Mouse (Mus musculus): ENCODE data around the gene Gm7029. TPM values are rescaled to one million over a fixed set of nuclear protein-coding genes. Genes with fewer than 3 reads are reported as not detected.

Gm7029 gene
- total RNA-seq, 2 experiments from 2014 or later: not detected

DNA sequence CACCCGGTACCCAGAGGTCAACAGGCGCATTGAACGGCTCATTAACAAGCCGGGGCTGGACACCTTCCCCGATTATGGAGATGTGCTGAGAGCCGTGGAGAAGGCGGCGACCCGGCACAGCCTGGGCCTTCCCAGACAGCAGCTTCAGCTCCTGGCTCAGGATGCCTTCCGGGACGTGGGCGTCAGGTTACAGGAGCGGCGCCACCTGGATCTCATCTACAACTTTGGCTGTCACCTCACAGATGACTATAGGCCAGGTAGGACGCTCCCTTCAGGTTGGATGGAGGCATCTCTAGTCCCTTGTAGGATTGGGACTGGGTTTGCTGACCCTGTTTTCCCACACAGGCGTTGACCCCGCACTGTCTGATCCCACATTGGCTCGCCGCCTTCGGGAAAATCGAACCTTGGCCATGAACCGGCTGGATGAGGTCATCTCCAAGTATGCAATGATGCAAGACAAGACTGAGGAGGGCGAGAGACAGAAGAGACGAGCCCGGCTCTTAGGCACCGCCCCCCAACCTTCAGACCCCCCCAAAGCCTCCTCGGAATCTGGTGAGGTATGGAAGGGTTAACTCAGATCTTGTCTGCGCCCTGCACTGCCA, 38.3 kb downstream of the Gm7029 start:
- ATAC-seq (ENCODE audit: poor library complexity, severe bottlenecking): no peak

DNA sequence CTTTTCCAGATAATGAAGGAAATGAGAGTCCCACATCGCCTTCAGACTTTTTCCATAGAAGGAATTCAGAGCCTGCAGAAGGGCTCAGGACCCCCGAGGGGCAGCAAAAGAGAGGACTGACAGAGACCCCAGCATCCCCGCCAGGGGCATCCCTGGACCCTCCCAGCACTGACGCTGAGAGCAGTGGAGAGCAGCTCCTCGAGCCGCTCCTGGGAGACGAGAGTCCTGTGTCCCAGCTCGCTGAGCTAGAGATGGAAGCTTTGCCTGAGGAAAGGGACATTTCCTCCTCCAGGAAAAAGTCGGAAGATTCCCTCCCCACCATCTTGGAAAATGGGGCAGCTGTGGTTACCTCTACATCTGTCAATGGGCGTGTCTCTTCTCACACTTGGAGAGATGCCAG, 39.6 kb downstream of the Gm7029 start:
- ATAC-seq (ENCODE audit: poor library complexity, severe bottlenecking): no peak

DNA sequence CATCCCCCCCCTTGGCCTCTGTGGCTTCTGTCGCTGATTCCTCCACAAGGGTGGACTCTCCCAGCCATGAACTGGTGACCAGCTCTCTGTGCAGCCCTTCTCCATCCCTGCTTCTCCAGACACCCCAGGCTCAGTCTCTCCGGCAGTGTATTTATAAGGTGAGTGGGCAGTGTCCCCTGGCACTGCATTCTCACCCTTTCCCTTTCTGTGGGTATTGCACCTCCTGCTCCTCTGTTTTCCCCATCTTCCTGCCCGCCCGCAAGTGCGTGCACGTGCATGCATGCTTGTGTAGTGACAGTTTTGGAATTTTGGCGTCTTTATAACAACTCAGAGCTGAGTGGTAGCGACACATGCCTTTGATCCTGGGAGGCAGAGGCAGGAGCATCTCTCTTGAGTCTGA, 40.3 kb downstream of the Gm7029 start:
- ATAC-seq (ENCODE audit: poor library complexity, severe bottlenecking): no peak

DNA sequence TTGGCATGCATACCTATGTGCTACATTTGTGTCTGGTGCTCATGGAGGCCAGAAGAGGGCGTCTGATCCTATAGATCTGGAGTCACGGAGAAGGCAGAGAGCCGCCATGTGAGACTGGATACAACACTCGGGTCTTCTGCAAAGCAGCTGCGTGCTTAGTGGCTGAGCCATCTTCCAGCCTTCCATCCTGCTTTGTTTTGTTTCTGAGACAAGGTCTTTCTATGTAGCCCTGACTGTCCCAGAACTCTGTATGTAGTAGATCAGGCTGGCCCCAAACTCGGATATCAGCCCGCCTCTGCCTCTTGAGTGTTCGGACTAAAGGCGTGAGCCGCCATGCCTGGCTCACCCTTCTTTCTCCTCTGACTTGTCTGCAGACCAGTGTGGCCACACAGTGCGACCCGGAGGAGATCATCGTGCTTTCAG, 41.3 kb downstream of the Gm7029 start:
- ATAC-seq (ENCODE audit: poor library complexity, severe bottlenecking): no peak

DNA sequence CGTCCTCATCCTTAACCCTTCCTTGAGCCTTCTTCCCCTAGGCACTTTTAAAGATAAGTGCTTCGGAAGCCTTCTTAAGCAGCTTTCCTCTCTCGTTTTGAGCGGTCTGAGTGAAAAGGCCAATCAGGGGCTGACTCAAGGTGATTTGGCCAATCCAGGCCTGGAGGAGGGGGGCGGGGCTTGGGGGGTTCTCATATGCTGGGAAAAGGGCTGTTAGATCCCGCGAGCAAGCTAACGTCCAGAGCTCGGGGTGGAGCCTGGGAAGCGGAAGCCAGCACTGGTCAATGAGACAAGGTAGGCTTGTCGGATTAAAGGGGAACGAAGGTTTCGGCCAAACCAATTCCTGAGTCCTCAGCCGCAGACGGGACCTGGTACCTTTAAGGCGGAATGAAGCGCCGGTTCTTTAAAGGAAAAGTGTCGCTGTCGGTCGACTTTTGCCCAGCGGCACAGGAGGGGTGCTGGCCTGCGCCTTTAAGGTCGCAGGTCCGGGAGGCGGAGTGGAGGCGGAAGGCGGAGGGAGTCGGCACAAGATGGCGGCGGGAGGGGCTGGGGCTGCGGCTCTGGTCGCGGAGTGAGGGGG, 42.1 kb downstream of the Gm7029 start, which contains the start of the genes Tapbp and Zbtb22:
Tapbp (plus strand) TSS at position 229 of the 580 bp plus-strand sequence.
Zbtb22 (plus strand) TSS at position 234 of the 580 bp plus-strand sequence.
- peak; percentile 71 for ATAC-seq (ENCODE audit: poor library complexity, severe bottlenecking)

DNA sequence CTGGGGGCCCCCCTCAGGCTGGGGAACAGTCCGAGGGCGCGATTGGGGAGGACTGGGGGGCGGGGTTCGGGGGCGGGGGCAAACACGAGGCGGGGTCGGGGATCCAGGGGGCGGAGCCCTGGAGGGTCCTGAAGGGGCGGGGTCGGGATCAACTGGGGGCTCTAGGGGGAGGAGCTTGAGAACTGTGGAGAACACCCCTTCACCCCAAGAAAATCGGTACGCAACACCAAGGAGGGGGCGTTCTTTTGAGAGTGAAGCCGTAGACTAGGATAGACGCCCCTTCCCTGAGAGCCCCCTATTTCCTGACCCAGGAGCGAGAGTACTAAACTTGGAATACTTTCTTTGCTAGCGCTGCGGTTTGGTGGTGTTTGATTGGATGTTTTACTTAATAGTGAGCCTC, 42.7 kb downstream of the Gm7029 start:
- no peak for ATAC-seq (ENCODE audit: poor library complexity, severe bottlenecking)

DNA sequence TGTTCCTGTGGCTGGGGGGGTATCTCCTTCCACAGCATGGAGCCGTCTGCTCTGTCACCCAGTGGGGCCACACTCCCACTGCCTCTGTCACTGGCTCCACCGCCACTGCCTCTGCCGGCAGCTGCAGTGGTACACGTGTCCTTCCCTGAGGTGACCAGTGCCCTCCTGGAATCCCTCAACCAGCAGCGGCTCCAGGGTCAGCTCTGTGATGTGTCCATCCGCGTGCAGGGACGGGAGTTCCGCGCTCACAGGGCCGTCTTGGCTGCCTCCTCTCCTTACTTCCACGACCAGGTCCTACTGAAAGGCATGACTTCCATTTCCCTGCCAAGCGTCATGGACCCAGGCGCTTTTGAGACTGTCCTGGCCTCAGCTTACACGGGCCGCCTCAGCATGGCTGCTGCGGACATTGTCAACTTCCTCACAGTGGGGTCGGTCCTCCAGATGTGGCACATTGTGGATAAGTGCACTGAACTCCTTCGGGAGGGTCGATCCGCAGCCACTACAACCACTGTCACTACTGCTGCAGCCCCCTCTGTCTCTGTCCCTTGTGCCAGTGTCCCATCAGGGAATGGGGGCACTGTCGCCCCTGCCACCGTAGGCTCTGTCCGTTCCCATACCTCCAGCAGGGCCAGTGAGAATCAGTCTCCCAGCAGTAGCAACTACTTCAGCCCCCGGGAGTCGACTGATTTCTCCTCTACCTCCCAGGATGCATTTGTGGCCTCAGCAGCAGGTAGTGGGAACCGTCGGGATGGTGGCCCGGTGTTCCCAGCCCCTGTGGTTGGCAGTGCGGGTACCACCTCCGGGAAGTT, 43.4 kb downstream of the Gm7029 start:
- ATAC-seq (ENCODE audit: poor library complexity, severe bottlenecking): no peak

DNA sequence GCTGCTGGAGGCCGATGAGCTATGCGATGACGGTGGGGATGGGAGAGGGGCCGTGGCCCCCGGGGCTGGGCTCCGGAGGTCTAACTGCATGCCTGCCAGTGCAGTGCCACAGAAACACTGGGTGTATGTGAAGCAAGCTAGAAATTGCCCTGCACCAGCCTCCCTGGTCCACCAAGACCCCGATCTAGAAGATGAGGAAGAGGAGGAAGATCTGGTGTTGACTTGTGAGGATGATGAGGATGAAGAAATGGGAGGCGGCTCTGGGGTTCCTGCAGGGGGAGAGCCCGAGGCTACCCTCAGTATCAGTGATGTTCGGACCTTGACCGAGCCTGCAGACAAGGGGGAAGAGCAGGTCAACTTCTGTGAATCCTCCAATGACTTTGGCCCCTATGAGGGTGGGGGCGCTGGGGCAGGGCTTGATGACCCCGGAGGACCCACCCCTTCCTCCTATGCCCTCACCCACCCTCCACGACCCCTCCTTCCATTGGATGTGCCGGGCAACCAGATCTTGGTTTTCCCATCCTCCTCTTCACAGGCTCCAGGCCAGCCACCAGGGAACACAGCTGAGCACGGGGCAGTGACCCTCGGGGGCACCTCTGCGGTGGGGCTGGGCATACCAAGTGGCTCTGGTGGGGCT, 44.1 kb downstream of the Gm7029 start:
- no peak for ATAC-seq (ENCODE audit: poor library complexity, severe bottlenecking)

DNA sequence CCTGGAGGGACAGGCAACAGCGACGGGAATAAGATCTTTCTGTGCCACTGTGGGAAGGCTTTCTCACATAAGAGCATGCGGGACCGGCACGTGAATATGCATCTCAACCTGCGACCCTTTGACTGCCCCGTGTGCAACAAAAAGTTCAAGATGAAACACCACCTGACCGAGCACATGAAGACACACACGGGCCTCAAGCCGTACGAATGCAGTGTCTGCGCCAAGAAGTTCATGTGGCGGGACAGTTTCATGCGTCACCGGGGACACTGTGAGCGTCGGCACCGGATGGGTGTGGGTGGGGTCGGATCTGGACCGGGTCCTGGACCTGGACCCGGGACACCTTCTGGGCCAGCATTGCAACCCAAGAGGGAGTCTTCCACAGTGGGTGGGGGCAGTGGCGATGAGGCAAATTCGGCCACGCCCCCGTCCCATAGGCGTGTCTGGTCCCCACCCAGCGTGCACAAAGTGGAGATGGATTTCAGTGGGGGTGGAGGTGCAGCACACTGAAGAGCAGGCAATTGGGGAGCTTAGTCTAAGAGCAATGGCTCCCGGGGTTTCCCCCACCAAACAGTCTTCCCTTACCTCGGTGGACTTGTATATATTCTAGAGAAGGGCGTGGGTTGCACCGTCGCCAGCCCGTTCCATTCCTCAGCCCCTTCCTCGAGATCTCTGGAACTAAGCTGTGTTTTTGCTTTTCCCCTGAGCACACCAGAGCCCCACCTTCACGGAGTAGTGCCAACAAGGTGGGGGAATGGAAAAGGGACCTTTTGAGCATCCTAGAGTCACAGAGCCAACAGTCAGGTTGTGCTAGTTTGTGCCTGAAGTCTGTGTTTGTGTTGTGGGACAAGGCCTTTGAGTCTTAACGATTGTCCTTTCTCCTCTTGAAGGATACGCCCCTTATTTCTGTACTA, 44.9 kb downstream of the Gm7029 start:
- no peak for ATAC-seq (ENCODE audit: poor library complexity, severe bottlenecking)

DNA sequence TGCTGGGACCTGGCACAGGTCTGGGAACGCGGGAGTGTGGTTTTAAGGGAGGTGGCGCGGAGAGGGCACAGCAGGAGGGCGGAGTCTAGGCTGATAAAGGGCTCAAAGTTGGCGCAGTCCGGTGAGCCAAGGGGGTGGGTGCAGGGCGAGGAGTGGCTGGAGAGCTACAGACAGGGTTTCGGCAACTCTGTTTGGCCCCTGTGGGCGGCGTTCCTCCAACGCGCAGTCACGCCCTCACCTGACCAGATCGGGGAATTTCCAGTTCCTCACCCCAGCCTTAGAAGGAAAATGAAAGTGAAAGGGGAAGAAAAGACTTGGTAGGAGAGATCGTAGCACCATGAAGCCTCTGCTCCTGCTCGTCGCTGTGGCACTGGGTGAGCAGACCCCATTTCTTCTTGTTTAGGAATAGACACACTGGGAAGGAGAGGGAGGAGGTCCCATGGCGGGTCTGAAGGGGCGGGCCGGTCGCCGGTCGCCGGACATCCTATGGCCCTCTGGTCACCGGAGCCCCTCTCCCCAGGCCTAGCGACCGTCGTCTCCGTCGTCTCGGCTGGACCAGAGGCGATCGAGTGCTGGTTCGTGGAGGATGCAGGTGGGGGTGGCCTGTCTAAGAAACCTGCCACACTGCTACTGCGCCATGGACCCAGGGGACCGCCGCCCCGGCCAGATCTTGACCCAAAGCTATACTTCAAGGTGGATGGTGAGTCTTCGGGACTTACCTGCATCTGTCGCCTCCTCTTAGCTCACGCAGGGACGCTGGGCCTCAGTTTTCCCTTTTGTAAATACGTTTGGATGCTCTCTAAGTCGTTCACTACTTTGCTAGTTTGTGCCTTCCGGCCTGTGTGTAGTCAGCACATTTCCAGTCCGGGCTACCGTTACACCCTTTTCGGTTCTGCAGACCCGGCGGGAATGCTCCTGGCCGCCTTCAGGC, 46.0 kb downstream of the Gm7029 start:
- peak; percentile 62 for ATAC-seq (ENCODE audit: poor library complexity, severe bottlenecking)

DNA sequence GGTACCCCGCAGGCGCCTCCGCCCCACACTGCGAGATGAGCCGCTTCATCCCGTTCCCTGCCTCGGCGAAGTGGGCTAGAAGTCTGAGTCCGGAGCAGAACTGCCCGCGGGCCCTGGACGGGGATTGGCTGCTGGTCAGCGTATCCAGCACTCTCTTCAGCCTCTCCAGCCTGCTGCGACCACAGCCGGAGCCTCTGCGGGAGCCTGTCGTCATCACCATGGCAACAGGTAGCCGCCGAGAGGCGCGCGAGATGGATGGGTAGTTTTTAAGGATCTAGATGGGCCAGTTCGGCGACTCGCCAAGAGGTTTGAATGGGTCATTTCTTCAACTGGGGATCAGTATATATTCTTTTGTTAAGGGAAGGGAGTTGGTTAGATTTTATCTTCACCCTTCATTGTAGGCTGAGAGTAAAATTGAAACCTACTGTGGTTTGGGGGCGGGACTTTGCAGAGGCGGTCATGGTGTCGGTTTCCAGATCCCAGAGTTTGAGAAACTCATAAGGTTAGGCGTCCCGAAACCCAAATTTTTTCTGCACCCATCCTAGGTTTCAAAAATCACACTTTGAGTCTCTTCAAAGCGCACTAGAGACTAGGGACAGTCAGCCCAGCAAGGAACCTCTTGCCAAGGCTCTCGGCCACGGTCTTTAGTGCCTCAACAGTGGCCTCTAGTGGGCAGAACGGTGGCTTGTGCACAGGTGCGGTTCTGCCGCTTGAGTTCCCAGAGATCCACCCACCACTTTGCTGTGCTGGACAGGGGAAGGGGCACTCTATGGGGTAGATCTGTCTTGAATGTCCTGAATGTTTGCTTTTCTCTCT, 46.9 kb downstream of the Gm7029 start:
- peak; percentile 46 for ATAC-seq (ENCODE audit: poor library complexity, severe bottlenecking)

DNA sequence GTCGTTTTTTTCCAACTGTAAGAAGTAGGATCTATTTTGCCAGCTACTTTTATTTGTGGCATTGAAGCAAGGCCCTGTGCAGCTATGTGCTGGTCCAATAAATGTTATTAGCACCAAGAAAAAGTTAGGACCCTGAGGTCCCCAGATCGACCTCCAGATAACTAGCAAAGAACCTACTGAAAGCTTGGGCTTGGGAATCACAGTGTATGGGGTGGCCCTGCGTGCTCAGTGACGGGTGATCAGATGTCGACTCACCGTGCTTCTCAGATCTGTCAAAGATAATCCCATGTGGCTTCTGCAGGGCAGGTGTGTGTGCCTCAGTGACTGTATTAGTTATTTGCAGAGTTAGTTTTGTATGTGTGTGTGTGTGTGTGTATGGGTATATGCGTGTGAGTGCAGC, 47.7 kb downstream of the Gm7029 start:
- ATAC-seq (ENCODE audit: poor library complexity, severe bottlenecking): no peak

Other genes with a start within 250 kb of the Gm7029 start
- 63.1 and 65.6 TPM in 2 replicates for gene Zfp414, start 244.7 kb upstream of the Gm7029 start, total RNA-seq (2015)
- 29.2 and 29.4 TPM in 2 replicates for gene Zfp414, start 244.7 kb upstream of the Gm7029 start, total RNA-seq (2017)
- gene Pram1, start 235.8 kb upstream of the Gm7029 start, total RNA-seq (2015): 111 and 127 TPM in 2 replicates
- 29.6 and 34.3 TPM in 2 replicates for gene Pram1, start 235.8 kb upstream of the Gm7029 start, total RNA-seq (2017)
- 362 and 391 TPM in 2 replicates for gene Hnrnpm, start 187.0 kb upstream of the Gm7029 start, total RNA-seq (2015)
- gene Hnrnpm, start 187.0 kb upstream of the Gm7029 start, total RNA-seq (2017): 264 and 265 TPM in 2 replicates
- gene March2, start 155.2 kb upstream of the Gm7029 start, total RNA-seq (2015): 51.4 and 64.2 TPM in 2 replicates
- 42.7 and 46.6 TPM in 2 replicates for gene March2, start 155.2 kb upstream of the Gm7029 start, total RNA-seq (2017)
- gene Rab11b, start 113.3 kb upstream of the Gm7029 start, total RNA-seq (2015): 94.0 and 104 TPM in 2 replicates
- 26.7 and 41.1 TPM in 2 replicates for gene Rab11b, start 113.3 kb upstream of the Gm7029 start, total RNA-seq (2017)
- gene Angptl4, start 92.0 kb upstream of the Gm7029 start, total RNA-seq (2015): 0.59 and 0.80 TPM in 2 replicates
- 0.33 and 0.73 TPM in 2 replicates for gene Angptl4, start 92.0 kb upstream of the Gm7029 start, total RNA-seq (2017)
- gene Kank3, start 63.3 kb upstream of the Gm7029 start, total RNA-seq (2015): 12.3 and 16.2 TPM in 2 replicates
- gene Kank3, start 63.3 kb upstream of the Gm7029 start, total RNA-seq (2017): 13.5 and 14.8 TPM in 2 replicates
- 875 and 928 TPM in 2 replicates for gene Rps28, start 49.3 kb upstream of the Gm7029 start, total RNA-seq (2015)
- 2,242 and 2,459 TPM in 2 replicates for gene Rps28, start 49.3 kb upstream of the Gm7029 start, total RNA-seq (2017)
- gene Ndufa7, start 49.3 kb upstream of the Gm7029 start, total RNA-seq (2015): 150 and 160 TPM in 2 replicates
- 110 and 139 TPM in 2 replicates for gene Ndufa7, start 49.3 kb upstream of the Gm7029 start, total RNA-seq (2017)
- 2.5 and 4.0 TPM in 2 replicates for gene Cd320, start 30.7 kb upstream of the Gm7029 start, total RNA-seq (2015)
- 0.85 and 1.5 TPM in 2 replicates for gene Cd320, start 30.7 kb upstream of the Gm7029 start, total RNA-seq (2017)
- 9.0 and 12.9 TPM in 2 replicates for gene Kifc1, start 16.8 kb downstream of the Gm7029 start, total RNA-seq (2015)
- 40.1 and 41.3 TPM in 2 replicates for gene Kifc1, start 16.8 kb downstream of the Gm7029 start, total RNA-seq (2017)
- 4.9 and 9.8 TPM in 2 replicates for gene Platr17, start 31.3 kb downstream of the Gm7029 start, total RNA-seq (2015)
- gene Platr17, start 31.3 kb downstream of the Gm7029 start, total RNA-seq (2017): 2.6 and 5.9 TPM in 2 replicates
- 42.1 and 49.7 TPM in 2 replicates for gene Daxx, start 35.6 kb downstream of the Gm7029 start, total RNA-seq (2015)
- gene Daxx, start 35.6 kb downstream of the Gm7029 start, total RNA-seq (2017): 39.3 and 63.3 TPM in 2 replicates
- gene Tapbp, start 42.1 kb downstream of the Gm7029 start, total RNA-seq (2015): 99.7 and 105 TPM in 2 replicates
- gene Tapbp, start 42.1 kb downstream of the Gm7029 start, total RNA-seq (2017): 88.9 and 93.3 TPM in 2 replicates
- 13.7 and 14.0 TPM in 2 replicates for gene Zbtb22, start 42.1 kb downstream of the Gm7029 start, total RNA-seq (2015)
- 22.0 and 25.8 TPM in 2 replicates for gene Zbtb22, start 42.1 kb downstream of the Gm7029 start, total RNA-seq (2017)
- gene Rgl2, start 55.7 kb downstream of the Gm7029 start, total RNA-seq (2015): 33.6 and 38.2 TPM in 2 replicates
- 51.8 and 58.3 TPM in 2 replicates for gene Rgl2, start 55.7 kb downstream of the Gm7029 start, total RNA-seq (2017)
- gene Pfdn6, start 66.5 kb downstream of the Gm7029 start, total RNA-seq (2015): 84.1 and 88.3 TPM in 2 replicates
- gene Pfdn6, start 66.5 kb downstream of the Gm7029 start, total RNA-seq (2017): 148 and 161 TPM in 2 replicates
- gene Wdr46, start 66.8 kb downstream of the Gm7029 start, total RNA-seq (2015): 12.2 and 12.4 TPM in 2 replicates
- gene Wdr46, start 66.8 kb downstream of the Gm7029 start, total RNA-seq (2017): 21.6 and 23.7 TPM in 2 replicates
- gene B3galt4, start 77.7 kb downstream of the Gm7029 start, total RNA-seq (2015): 3.5 and 4.0 TPM in 2 replicates
- gene B3galt4, start 77.7 kb downstream of the Gm7029 start, total RNA-seq (2017): 4.9 and 5.7 TPM in 2 replicates
- 15.7 and 17.7 TPM in 2 replicates for gene Vps52, start 82.0 kb downstream of the Gm7029 start, total RNA-seq (2015)
- 11.6 and 22.8 TPM in 2 replicates for gene Vps52, start 82.0 kb downstream of the Gm7029 start, total RNA-seq (2017)
- 2,016 and 2,115 TPM in 2 replicates for gene Rps18, start 82.2 kb downstream of the Gm7029 start, total RNA-seq (2015)
- gene Rps18, start 82.2 kb downstream of the Gm7029 start, total RNA-seq (2017): 724 and 801 TPM in 2 replicates
- gene H2-K1, start 126.5 kb downstream of the Gm7029 start, total RNA-seq (2015): 868 and 887 TPM in 2 replicates
- 668 and 686 TPM in 2 replicates for gene H2-K1, start 126.5 kb downstream of the Gm7029 start, total RNA-seq (2017)
- gene Ring1, start 150.8 kb downstream of the Gm7029 start, total RNA-seq (2015): 5.3 and 6.7 TPM in 2 replicates
- gene Ring1, start 150.8 kb downstream of the Gm7029 start, total RNA-seq (2017): 7.9 and 9.6 TPM in 2 replicates
- 67.7 and 84.3 TPM in 2 replicates for gene H2-Ke6, start 154.2 kb downstream of the Gm7029 start, total RNA-seq (2015)
- gene H2-Ke6, start 154.2 kb downstream of the Gm7029 start, total RNA-seq (2017): 34.6 and 35.5 TPM in 2 replicates
- gene Slc39a7, start 157.8 kb downstream of the Gm7029 start, total RNA-seq (2015): 5.4 and 6.4 TPM in 2 replicates
- 72.5 and 83.1 TPM in 2 replicates for gene Slc39a7, start 157.8 kb downstream of the Gm7029 start, total RNA-seq (2017)
- gene Rxrb, start 158.0 kb downstream of the Gm7029 start, total RNA-seq (2015): 19.6 and 23.4 TPM in 2 replicates
- 23.7 and 27.2 TPM in 2 replicates for gene Rxrb, start 158.0 kb downstream of the Gm7029 start, total RNA-seq (2017)
- 0.36 and 0.87 TPM in 2 replicates for gene Col11a2, start 165.6 kb downstream of the Gm7029 start, total RNA-seq (2015)
- gene Col11a2, start 165.6 kb downstream of the Gm7029 start, total RNA-seq (2017): 1.2 and 1.5 TPM in 2 replicates
- 10.0 and 10.8 TPM in 2 replicates for gene H2-Oa, start 218.5 kb downstream of the Gm7029 start, total RNA-seq (2015)
- gene H2-Oa, start 218.5 kb downstream of the Gm7029 start, total RNA-seq (2017): 3.7 and 6.9 TPM in 2 replicates
- gene H2-DMa, start 245.7 kb downstream of the Gm7029 start, total RNA-seq (2015): 172 and 189 TPM in 2 replicates
- gene H2-DMa, start 245.7 kb downstream of the Gm7029 start, total RNA-seq (2017): 145 and 152 TPM in 2 replicates
- 287 and 312 TPM in 2 replicates for gene Brd2, start 248.8 kb downstream of the Gm7029 start, total RNA-seq (2015)
- 286 and 353 TPM in 2 replicates for gene Brd2, start 248.8 kb downstream of the Gm7029 start, total RNA-seq (2017)

Measured in megakaryocyte, adult 5-6 weeks (primary cell).